Mouse (Mus musculus): ENCODE data around the gene Pnpo. TPM values are rescaled to one million over a fixed set of nuclear protein-coding genes. Genes with fewer than 3 reads are reported as not detected.
A peak's percentile ranks its signal among the peaks of the same experiment; 100 is the strongest.

The Pnpo gene
- polyA plus RNA-seq, 1 experiment from 2014 or later = 19.0 TPM

DNA sequence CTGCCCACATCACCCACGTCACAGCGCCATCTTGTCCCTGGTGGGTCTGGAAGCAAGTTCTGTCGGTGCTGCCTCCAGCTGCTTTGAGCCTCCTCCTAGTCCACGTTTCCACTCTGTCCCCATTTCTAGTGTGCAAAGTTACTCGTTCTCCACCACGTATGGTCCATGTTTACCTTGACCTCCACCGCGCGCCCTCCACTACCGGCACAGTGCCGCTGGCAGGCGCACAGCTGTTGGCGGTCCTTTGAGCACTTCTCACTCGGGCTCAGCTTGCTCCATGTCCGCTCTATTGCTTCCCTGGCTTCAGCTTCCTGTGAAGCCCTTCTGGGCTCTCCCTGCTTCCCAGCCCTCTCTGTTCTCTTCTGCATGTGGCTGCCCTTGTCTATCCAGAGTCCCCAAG is 37.7 kb upstream of the Pnpo start:
- no peaks in the 10 kb centered on the region; the same call in 1 of the 2 replicates for H3K27me3 ChIP-seq (replicated peaks; ENCODE audit: control insufficient read depth, insufficient read depth, low read length)
- peaks cover 6% of the 10 kb centered on the region for H3K4me1 ChIP-seq (ENCODE audit: control insufficient read depth, insufficient read depth, low read length)
- H3K36me3 ChIP-seq (ENCODE audit: control insufficient read depth, insufficient read depth, low read length) = no peaks in the 10 kb centered on the region
- no peak overlapping the region for H3K4me3 ChIP-seq (ENCODE audit: low read depth, low read length)
- DNase-seq (ENCODE audit: low spot score) (no peak), ATAC-seq (no peak)
- no peak overlapping the region for H3K9ac ChIP-seq (ENCODE audit: low read length)
- 83% methylated on average over 15 of the region's 15 CpGs for WGBS
- H3K9me3 ChIP-seq (replicated peaks; ENCODE audit: control insufficient read depth, low read length) = no peaks in the 10 kb centered on the region
- no peak overlapping the region for H3K4me2 ChIP-seq (ENCODE audit: low read length)
- H3K27ac ChIP-seq (ENCODE audit: low read depth, low read length) = no peak overlapping the region

GRCm38 (mm10) chr11:96980021-96980420 is 36.2 kb upstream of the Pnpo start:
- DNase-seq (ENCODE audit: low spot score) (no peak), ATAC-seq (no peak)
- H3K27me3 ChIP-seq (replicated peaks; ENCODE audit: control insufficient read depth, insufficient read depth, low read length) = no peaks in the 10 kb centered on the region; the same call in 1 of the 2 replicates
- no peaks in the 10 kb centered on the region for H3K36me3 ChIP-seq (ENCODE audit: control insufficient read depth, insufficient read depth, low read length)
- no peak overlapping the region for H3K9ac ChIP-seq (ENCODE audit: low read length)
- no peak overlapping the region for H3K27ac ChIP-seq (ENCODE audit: low read depth, low read length)
- H3K9me3 ChIP-seq (replicated peaks; ENCODE audit: control insufficient read depth, low read length) = no peaks in the 10 kb centered on the region
- peaks cover 12% of the 10 kb centered on the region for H3K4me1 ChIP-seq (ENCODE audit: control insufficient read depth, insufficient read depth, low read length)
- no peak overlapping the region for H3K4me2 ChIP-seq (ENCODE audit: low read length)
- H3K4me3 ChIP-seq (ENCODE audit: low read depth, low read length) = no peak overlapping the region
- WGBS = 78% methylated on average over 5 of the region's 5 CpGs

DNA sequence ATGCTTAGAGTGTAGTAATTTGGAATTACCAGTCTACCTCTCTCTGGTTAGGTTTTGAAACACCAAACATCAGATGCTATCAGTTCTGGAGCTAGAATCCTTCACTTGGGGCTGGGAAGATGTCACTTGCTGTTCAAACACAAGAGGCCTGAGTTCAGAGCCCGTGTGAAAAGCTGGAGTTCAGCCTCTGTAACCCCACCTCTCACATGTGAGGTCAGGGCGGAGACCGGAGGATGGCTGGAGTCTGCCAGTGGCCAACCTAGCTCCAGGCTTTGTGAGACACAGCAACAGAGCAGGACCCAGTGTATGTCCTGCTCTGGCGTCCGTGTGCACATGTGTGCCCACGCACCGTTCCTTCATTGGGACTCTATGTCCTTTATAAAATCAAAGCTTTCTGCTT is 35.5 kb upstream of the Pnpo start:
- ATAC-seq (no peak), DNase-seq (ENCODE audit: low spot score) (no peak)
- no peak overlapping the region for H3K4me3 ChIP-seq (ENCODE audit: low read depth, low read length)
- H3K4me1 ChIP-seq (ENCODE audit: control insufficient read depth, insufficient read depth, low read length) = peaks cover 12% of the 10 kb centered on the region
- no peaks in the 10 kb centered on the region for H3K36me3 ChIP-seq (ENCODE audit: control insufficient read depth, insufficient read depth, low read length)
- H3K27ac ChIP-seq (ENCODE audit: low read depth, low read length) = no peak overlapping the region
- no peak overlapping the region for H3K9ac ChIP-seq (ENCODE audit: low read length)
- 85% methylated on average over 7 of the region's 7 CpGs for WGBS
- no peak overlapping the region for H3K4me2 ChIP-seq (ENCODE audit: low read length)
- no peaks in the 10 kb centered on the region; the same call in 1 of the 2 replicates for H3K27me3 ChIP-seq (replicated peaks; ENCODE audit: control insufficient read depth, insufficient read depth, low read length)
- H3K9me3 ChIP-seq (replicated peaks; ENCODE audit: control insufficient read depth, low read length) = no peaks in the 10 kb centered on the region

DNA sequence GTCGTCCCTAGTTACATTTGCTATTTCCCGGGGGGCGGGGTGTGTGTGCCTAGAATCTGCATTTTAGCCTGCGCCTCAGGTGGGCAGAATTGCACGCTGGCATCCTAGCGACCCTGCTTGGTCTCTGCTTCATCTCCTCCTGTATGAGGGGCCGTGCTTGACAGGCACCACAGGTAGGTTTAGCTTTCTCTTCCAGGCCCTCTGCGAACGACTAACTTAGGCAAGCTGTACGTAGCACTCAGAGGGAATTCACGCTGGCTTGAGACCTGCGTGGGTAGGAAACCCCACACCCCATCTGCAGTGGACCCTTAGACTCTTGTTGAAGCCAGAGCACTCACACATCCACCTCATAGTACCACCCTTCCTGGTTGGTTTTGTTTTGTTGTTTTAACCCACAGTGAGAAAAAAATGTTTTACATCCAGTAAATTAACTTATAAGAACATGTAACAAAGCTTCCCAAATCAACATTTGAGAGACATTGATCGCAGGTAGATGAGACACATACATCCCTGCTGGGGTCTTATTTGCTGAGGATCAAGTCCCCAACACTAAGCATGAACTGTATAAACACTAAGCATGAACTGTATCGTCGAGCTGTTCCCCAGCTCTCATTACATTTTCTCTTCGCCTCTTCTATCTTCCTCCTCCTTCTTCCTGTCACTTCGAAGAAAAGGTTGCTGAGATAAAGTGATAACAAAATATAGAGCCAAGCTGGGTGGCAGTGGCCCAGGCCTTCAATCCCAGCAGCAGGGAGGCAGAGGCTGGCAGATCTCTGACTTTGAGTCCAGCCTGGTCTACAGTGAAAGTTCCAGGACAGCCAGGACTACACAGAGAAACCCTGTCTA is 34.8 kb upstream of the Pnpo start:
- Histone ChIP-seq H3K27me3 (replicated peaks; ENCODE audit: control insufficient read depth, insufficient read depth, low read length) (no peaks in the 10 kb centered on the region; the same call in 1 of the 2 replicates), H3K27ac (ENCODE audit: low read depth, low read length) (peak overlapping the region; percentile 71; the same call in 1 of the 2 replicates), H3K9me3 (replicated peaks; ENCODE audit: control insufficient read depth, low read length) (no peaks in the 10 kb centered on the region), H3K4me2 (ENCODE audit: low read length) (peak overlapping the region; percentile 78), H3K9ac (ENCODE audit: low read length) (peak overlapping the region; percentile 70), H3K4me1 (ENCODE audit: control insufficient read depth, insufficient read depth, low read length) (peaks cover 12% of the 10 kb centered on the region), H3K4me3 (ENCODE audit: low read depth, low read length) (peak overlapping the region; percentile 47), H3K36me3 (ENCODE audit: control insufficient read depth, insufficient read depth, low read length) (no peaks in the 10 kb centered on the region)
- WGBS = 33% methylated on average over 17 of the region's 17 CpGs
- DNase-seq (ENCODE audit: low spot score) (no peak), ATAC-seq (no peak)

GRCm38 (mm10) chr11:96977606-96978400 is 34.0 kb upstream of the Pnpo start:
- Histone ChIP-seq H3K9ac (ENCODE audit: low read length) (peak overlapping the region; percentile 94), H3K9me3 (replicated peaks; ENCODE audit: control insufficient read depth, low read length) (no peaks in the 10 kb centered on the region), H3K4me3 (ENCODE audit: low read depth, low read length) (peak overlapping the region; percentile 79), H3K27ac (ENCODE audit: low read depth, low read length) (peak overlapping the region; percentile 96), H3K4me2 (ENCODE audit: low read length) (peak overlapping the region; percentile 78), H3K27me3 (replicated peaks; ENCODE audit: control insufficient read depth, insufficient read depth, low read length) (no peaks in the 10 kb centered on the region), H3K4me1 (ENCODE audit: control insufficient read depth, insufficient read depth, low read length) (peaks cover 13% of the 10 kb centered on the region), H3K36me3 (ENCODE audit: control insufficient read depth, insufficient read depth, low read length) (no peaks in the 10 kb centered on the region)
- peak; percentile 100 for DNase-seq (ENCODE audit: low spot score)
- ATAC-seq = peak; percentile 98
- under 1% methylated on average over 45 of the region's 45 CpGs for WGBS

DNA sequence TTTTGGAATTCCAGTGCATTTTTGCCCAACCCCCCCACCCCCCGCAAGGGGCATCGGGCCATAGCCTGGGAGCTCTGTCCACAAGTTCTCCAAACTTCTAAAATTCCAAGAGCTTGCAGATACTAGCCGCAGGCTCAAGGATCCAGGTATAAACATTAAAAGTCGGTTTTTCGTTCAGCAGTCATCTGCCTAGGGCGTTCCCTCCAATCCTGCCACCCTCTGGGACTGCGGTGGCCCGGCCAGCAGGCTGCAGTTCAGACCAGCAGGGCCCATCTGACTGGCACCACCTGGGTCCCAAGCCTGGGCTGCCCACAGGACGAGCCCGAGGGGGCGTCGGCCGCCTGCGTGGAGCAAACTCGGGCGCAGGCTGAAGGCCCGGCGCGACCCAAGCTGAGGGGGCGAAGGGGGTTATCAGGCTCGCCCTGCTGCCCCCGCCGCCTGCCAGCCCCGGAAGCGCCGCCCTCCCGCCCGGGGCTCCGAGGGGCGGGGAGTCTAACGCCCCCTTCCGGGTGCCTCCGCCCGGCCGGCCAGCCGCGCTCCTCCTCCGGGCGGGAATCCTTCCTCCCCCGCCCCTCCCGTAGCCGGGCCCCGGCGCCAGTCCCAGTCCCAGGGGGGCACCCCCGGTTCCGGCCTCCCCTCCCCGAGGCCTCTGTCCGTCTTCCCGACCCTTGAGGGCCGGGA is 33.3 kb upstream of the Pnpo start:
- WGBS = 1% methylated on average over 38 of the region's 50 CpGs
- no peaks in the 10 kb centered on the region for H3K9me3 ChIP-seq (replicated peaks; ENCODE audit: control insufficient read depth, low read length)
- DNase-seq (ENCODE audit: low spot score) (peak; percentile 89), ATAC-seq (peak; percentile 76)
- H3K4me1 ChIP-seq (ENCODE audit: control insufficient read depth, insufficient read depth, low read length) = peaks cover 13% of the 10 kb centered on the region
- no peaks in the 10 kb centered on the region for H3K36me3 ChIP-seq (ENCODE audit: control insufficient read depth, insufficient read depth, low read length)
- H3K4me2 ChIP-seq (ENCODE audit: low read length) = peak overlapping the region; percentile 53
- no peaks in the 10 kb centered on the region for H3K27me3 ChIP-seq (replicated peaks; ENCODE audit: control insufficient read depth, insufficient read depth, low read length)
- H3K27ac ChIP-seq (ENCODE audit: low read depth, low read length) = peak overlapping the region; percentile 96
- peak overlapping the region; percentile 79 for H3K4me3 ChIP-seq (ENCODE audit: low read depth, low read length)
- H3K9ac ChIP-seq (ENCODE audit: low read length) = peak overlapping the region; percentile 94

DNA sequence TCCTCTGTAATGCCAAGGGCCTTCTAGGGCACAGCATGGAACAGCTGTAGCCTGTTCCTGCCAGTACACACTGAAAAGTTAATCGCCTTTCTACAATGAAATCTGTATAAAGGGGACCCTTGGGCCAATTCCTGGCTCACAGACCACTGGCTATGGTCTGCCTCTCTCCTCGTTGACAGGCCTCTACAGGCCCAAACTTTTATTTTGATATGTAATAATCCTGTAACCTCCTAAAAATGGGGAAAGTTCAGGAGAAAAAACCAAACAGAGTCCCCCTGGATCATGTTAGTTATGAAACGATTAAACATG is 32.5 kb upstream of the Pnpo start:
- Histone ChIP-seq H3K27me3 (replicated peaks; ENCODE audit: control insufficient read depth, insufficient read depth, low read length) (no peaks in the 10 kb centered on the region), H3K4me3 (ENCODE audit: low read depth, low read length) (peak overlapping the region; percentile 79), H3K36me3 (ENCODE audit: control insufficient read depth, insufficient read depth, low read length) (no peaks in the 10 kb centered on the region), H3K27ac (ENCODE audit: low read depth, low read length) (no peak overlapping the region; the same call in 1 of the 2 replicates), H3K9me3 (replicated peaks; ENCODE audit: control insufficient read depth, low read length) (no peaks in the 10 kb centered on the region), H3K4me2 (ENCODE audit: low read length) (peak overlapping the region; percentile 53), H3K9ac (ENCODE audit: low read length) (peak overlapping the region; percentile 94), H3K4me1 (ENCODE audit: control insufficient read depth, insufficient read depth, low read length) (peaks cover 13% of the 10 kb centered on the region)
- no peak for DNase-seq (ENCODE audit: low spot score)
- ATAC-seq = no peak
- WGBS = 53% methylated on average over 3 of the region's 3 CpGs

DNA sequence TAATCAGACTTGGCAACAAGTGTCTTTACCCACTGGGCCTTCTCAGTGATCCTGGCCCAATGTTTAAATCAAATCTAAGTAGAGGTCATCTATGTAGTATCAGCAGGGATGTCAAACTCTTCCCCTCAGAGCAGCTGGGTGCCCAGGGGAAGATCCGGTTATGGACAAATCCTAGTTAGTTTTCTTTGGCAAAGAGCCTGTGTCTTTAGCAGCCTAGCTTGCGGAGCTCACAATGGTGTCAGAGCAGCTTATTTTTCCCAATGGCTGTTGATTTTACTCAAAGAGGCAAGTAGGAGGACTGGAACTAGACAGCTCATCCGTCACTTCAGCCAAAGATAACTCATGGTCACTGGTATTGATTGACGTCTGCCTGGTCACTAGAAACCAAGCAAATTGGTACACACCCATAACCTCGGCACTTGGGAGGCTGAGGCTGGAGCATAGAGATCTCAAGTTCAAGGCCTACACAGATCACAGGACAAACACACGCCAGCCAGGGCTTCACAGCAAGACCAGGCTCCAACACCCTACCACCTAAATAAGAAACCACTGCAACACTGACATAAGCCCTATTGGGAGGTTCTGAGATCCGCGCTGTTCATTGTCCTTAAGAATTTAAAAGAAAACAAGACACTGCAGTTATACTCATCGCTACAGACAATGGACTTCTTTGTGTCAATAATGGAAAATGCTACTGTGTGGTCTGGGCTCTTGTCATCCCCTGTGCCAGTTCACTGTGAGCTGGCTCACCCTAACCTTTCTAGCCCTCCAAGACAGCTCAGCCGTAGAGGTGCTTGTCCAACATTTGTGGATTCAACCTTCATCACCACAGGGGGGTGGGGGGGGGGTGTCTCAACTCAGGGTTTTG is 32.0 kb upstream of the Pnpo start:
- H3K4me1 ChIP-seq (ENCODE audit: control insufficient read depth, insufficient read depth, low read length) = peaks cover 13% of the 10 kb centered on the region
- H3K4me2 ChIP-seq (ENCODE audit: low read length) = peak overlapping the region; percentile 53
- DNase-seq (ENCODE audit: low spot score) = no peak
- H3K9me3 ChIP-seq (replicated peaks; ENCODE audit: control insufficient read depth, low read length) = no peaks in the 10 kb centered on the region
- no peaks in the 10 kb centered on the region for H3K27me3 ChIP-seq (replicated peaks; ENCODE audit: control insufficient read depth, insufficient read depth, low read length)
- 86% methylated on average over 10 of the region's 10 CpGs for WGBS
- H3K36me3 ChIP-seq (ENCODE audit: control insufficient read depth, insufficient read depth, low read length) = no peaks in the 10 kb centered on the region
- peak overlapping the region; percentile 79; the same call in 1 of the 2 replicates for H3K4me3 ChIP-seq (ENCODE audit: low read depth, low read length)
- no peak for ATAC-seq
- H3K27ac ChIP-seq (ENCODE audit: low read depth, low read length) = 0 out of 2 replicates have a peak overlapping the region, but pooled peaks have one; percentile 17
- H3K9ac ChIP-seq (ENCODE audit: low read length) = peak overlapping the region; percentile 94

Data from forebrain, embryonic 14.5 days (tissue).